Comparison of ENCODE assay signal across 11 mouse cellular contexts in genomic region chr14:120312661-120313406, GRCm38 (mm10). TPM values are rescaled to one million over a fixed set of nuclear protein-coding genes. Genes with fewer than 3 reads are reported as not detected.
DNase-seq lines count a peak whose midpoint lies in the region; ATAC-seq and TF ChIP-seq lines count a peak whose summit lies in the region.
"Had no signal": no experiment of that assay in that cellular context is flagged by ENCODE, and none has a peak within 500 bp of the region (broad histone marks: within the 10 kb centered on the region; RNA-seq: fewer than 3 reads in every experiment).

No protein-coding gene starts in this region.

- no peak overlapping the region for H3K4me3 ChIP-seq in heart, embryonic 16.5 days (ENCODE audit: low read length)
- H3K4me3 ChIP-seq in embryonic facial prominence, embryonic 11.5 days (ENCODE audit: low read depth, low read length): no peak overlapping the region
- no peak overlapping the region for H3K4me3 ChIP-seq in limb, embryonic 14.5 days (replicated peaks; ENCODE audit: low read length)
- H3K4me3 ChIP-seq in small intestine, adult 2 months (ENCODE audit: low read depth, low read length): peak overlapping the region; percentile 2; the same call in 1 of the 2 replicates
- H3K4me3 ChIP-seq in kidney, embryonic 16.5 days (ENCODE audit: low read length): no peak overlapping the region
- H3K4me3 ChIP-seq: layer of hippocampus, adult 2 months; midbrain, embryonic 10.5 days had no signal

- no peaks in the 10 kb centered on the region for H3K27me3 ChIP-seq in heart, embryonic 16.5 days (ENCODE audit: control insufficient read depth, insufficient read depth, low read length)
- no peaks in the 10 kb centered on the region for H3K27me3 ChIP-seq in embryonic facial prominence, embryonic 11.5 days (ENCODE audit: control insufficient read depth, insufficient read depth, low read length)
- no peaks in the 10 kb centered on the region for H3K27me3 ChIP-seq in limb, embryonic 14.5 days (ENCODE audit: control insufficient read depth, insufficient read depth, low read length)
- H3K27me3 ChIP-seq in small intestine, adult 2 months (ENCODE audit: control insufficient read depth, insufficient read depth, low read length): no peaks in the 10 kb centered on the region
- no peaks in the 10 kb centered on the region for H3K27me3 ChIP-seq in kidney, embryonic 16.5 days (ENCODE audit: insufficient read depth, low read length)

- TF ChIP-seq POLR2A in limb, embryonic 14.5 days (IDR thresholded peaks at IDR 0.05; ENCODE audit: borderline replicate concordance, extremely low read depth, insufficient read depth, insufficient read length): no peak
- no peak for TF ChIP-seq POLR2A in small intestine, adult 2 months (IDR thresholded peaks at IDR 0.05; ENCODE audit: low read depth, low read length)

- DNase-seq in heart, adult 9 months (ENCODE audit: low spot score in 2 of 2): no peak
- DNase-seq in embryonic facial prominence, embryonic 11.5 days (ENCODE audit: low spot score): no peak
- peak; percentile 77 for DNase-seq in limb, embryonic 14.5 days (ENCODE audit: low spot score)
- DNase-seq in natural killer cell, adult 2 months (ENCODE audit: low spot score in 2 of 2): no peak
- DNase-seq in kidney, adult 9 months: no peak

- H3K4me1 ChIP-seq in heart, embryonic 16.5 days (ENCODE audit: control insufficient read depth, insufficient read depth, low read length): peaks cover 63% of the 10 kb centered on the region
- H3K4me1 ChIP-seq in embryonic facial prominence, embryonic 11.5 days (ENCODE audit: control insufficient read depth, insufficient read depth, low read length): no peaks in the 10 kb centered on the region
- H3K4me1 ChIP-seq in limb, embryonic 14.5 days (ENCODE audit: control insufficient read depth, insufficient read depth, low read length): peaks cover 39% of the 10 kb centered on the region
- peaks cover 40% of the 10 kb centered on the region for H3K4me1 ChIP-seq in small intestine, adult 2 months (ENCODE audit: control insufficient read depth, insufficient read depth, insufficient read length, low read length)
- H3K4me1 ChIP-seq in kidney, embryonic 16.5 days (ENCODE audit: insufficient read depth, low read length): peaks cover 33% of the 10 kb centered on the region

- H3K4me2 ChIP-seq in heart, embryonic 16.5 days (ENCODE audit: low read depth, low read length): no peak overlapping the region
- no peak overlapping the region for H3K4me2 ChIP-seq in embryonic facial prominence, embryonic 11.5 days (ENCODE audit: low read depth, low read length)
- H3K4me2 ChIP-seq in limb, embryonic 14.5 days (replicated peaks; ENCODE audit: low read depth, low read length, severe bottlenecking): no peak overlapping the region
- H3K4me2 ChIP-seq in kidney, embryonic 16.5 days (replicated peaks; ENCODE audit: low read depth, low read length): no peak overlapping the region

- 0 out of 2 replicates have a peak, but pooled peaks have one; percentile 26 for TF ChIP-seq CTCF in small intestine, adult 2 months (IDR thresholded peaks at IDR 0.05; ENCODE audit: extremely low read depth, insufficient read length, insufficient replicate concordance, low read depth, low read length)

- no peaks in the 10 kb centered on the region for H3K9me3 ChIP-seq in heart, embryonic 16.5 days (replicated peaks; ENCODE audit: control insufficient read depth, low read length)
- no peaks in the 10 kb centered on the region for H3K9me3 ChIP-seq in embryonic facial prominence, embryonic 11.5 days (replicated peaks; ENCODE audit: control insufficient read depth, low read length)
- no peaks in the 10 kb centered on the region for H3K9me3 ChIP-seq in limb, embryonic 14.5 days (ENCODE audit: control insufficient read depth, low read length)
- no peaks in the 10 kb centered on the region for H3K9me3 ChIP-seq in kidney, embryonic 16.5 days (ENCODE audit: low read length)
- H3K9me3 ChIP-seq: midbrain, embryonic 10.5 days had no signal

- H3K36me3 ChIP-seq in heart, embryonic 16.5 days (ENCODE audit: control insufficient read depth, insufficient read depth): peaks cover 5% of the 10 kb centered on the region; the same call in 1 of the 2 replicates
- H3K36me3 ChIP-seq in embryonic facial prominence, embryonic 11.5 days (replicated peaks; ENCODE audit: control insufficient read depth, insufficient read depth, low read depth, low read length): no peaks in the 10 kb centered on the region
- H3K36me3 ChIP-seq in limb, embryonic 14.5 days (ENCODE audit: control insufficient read depth, insufficient read depth, low read length): peaks cover 28% of the 10 kb centered on the region
- no peaks in the 10 kb centered on the region; the same call in 1 of the 2 replicates for H3K36me3 ChIP-seq in small intestine, adult 2 months (ENCODE audit: control insufficient read depth, insufficient read depth, low read length)
- peaks cover 8% of the 10 kb centered on the region; the same call in 1 of the 2 replicates for H3K36me3 ChIP-seq in kidney, embryonic 16.5 days (ENCODE audit: insufficient read depth, low read length)
- H3K36me3 ChIP-seq: midbrain, embryonic 10.5 days had no signal

- 51% methylated on average over 12 of the region's 12 CpGs for WGBS in heart, embryonic 16.5 days
- WGBS in embryonic facial prominence, embryonic 11.5 days: 86% methylated on average over 12 of the region's 12 CpGs
- WGBS in limb, embryonic 14.5 days: 64% methylated on average over 12 of the region's 12 CpGs
- 24% methylated on average over 12 of the region's 12 CpGs for WGBS in small intestine, adult 2 months
- WGBS in kidney, embryonic 16.5 days: 75% methylated on average over 12 of the region's 12 CpGs

- ATAC-seq in heart, embryonic 16.5 days (replicated peaks; ENCODE audit: extremely low read depth, insufficient read depth, low FRiP score): no peak; the same call in 1 of the 2 replicates
- ATAC-seq in embryonic facial prominence, embryonic 11.5 days (replicated peaks; ENCODE audit: insufficient number of reproducible peaks, low FRiP score, low TSS enrichment, low read depth): 0 out of 2 replicates have a peak, but pooled peaks have one; percentile 35
- peak; percentile 48 for ATAC-seq in limb, embryonic 14.5 days (ENCODE audit: low FRiP score, low read depth)
- no peak for ATAC-seq in kidney, embryonic 16.5 days (ENCODE audit: low FRiP score, low TSS enrichment)
- ATAC-seq: forebrain, embryonic 14.5 days had no signal

- peak overlapping the region; percentile 60 for H3K27ac ChIP-seq in heart, embryonic 16.5 days (ENCODE audit: low read length)
- no peak overlapping the region for H3K27ac ChIP-seq in embryonic facial prominence, embryonic 11.5 days (replicated peaks; ENCODE audit: low read depth, low read length)
- peak overlapping the region; percentile 38; the same call in 1 of the 2 replicates for H3K27ac ChIP-seq in limb, embryonic 14.5 days (replicated peaks; ENCODE audit: low read depth, low read length)
- H3K27ac ChIP-seq in small intestine, adult 2 months (ENCODE audit: insufficient read depth, low read depth, low read length): peak overlapping the region; percentile 95
- H3K27ac ChIP-seq in kidney, embryonic 16.5 days (ENCODE audit: low read length): no peak overlapping the region
- H3K27ac ChIP-seq: layer of hippocampus, adult 2 months had no signal

- peak overlapping the region; percentile 38; the same call in 1 of the 2 replicates for H3K9ac ChIP-seq in heart, embryonic 16.5 days (ENCODE audit: low read length)
- no peak overlapping the region for H3K9ac ChIP-seq in embryonic facial prominence, embryonic 11.5 days (replicated peaks; ENCODE audit: low read length)
- no peak overlapping the region for H3K9ac ChIP-seq in limb, embryonic 14.5 days (ENCODE audit: low read depth, low read length, severe bottlenecking)
- H3K9ac ChIP-seq in kidney, embryonic 16.5 days (replicated peaks; ENCODE audit: low read length): no peak overlapping the region

RNA-seq across cellular contexts. Expression of gene Mbnl2, which starts 37.4 kb away (rescaled TPM):
- polyA plus RNA-seq in heart, embryonic 16.5 days (2015; fragmentation: Nextera tagmentation; extraction: Ambion mirVana): 129 and 142 TPM in 2 replicates
- 74.3 and 76.0 TPM in 2 replicates for polyA plus RNA-seq in embryonic facial prominence, embryonic 11.5 days (2014; fragmentation: Nextera tagmentation; extraction: Ambion mirVana)
- polyA plus RNA-seq in limb, embryonic 14.5 days (2012; rRNA removed): 109 and 116 TPM in 2 replicates
- polyA plus RNA-seq in limb, embryonic 14.5 days (2014; fragmentation: Nextera tagmentation; extraction: Ambion mirVana): 160 and 161 TPM in 2 replicates
- polyA plus RNA-seq in small intestine, adult 2 months (2012; rRNA removed): 29.8 and 41.7 TPM in 2 replicates
- 103 and 106 TPM in 2 replicates for polyA plus RNA-seq in kidney, embryonic 16.5 days (2015; fragmentation: Nextera tagmentation; extraction: Ambion mirVana)

Comparison
In these comparisons a context has a peak if more than half of its experiments do, and no peak if none do; other contexts are left out.
1. ATAC-seq: peak in embryonic facial prominence, embryonic 11.5 days (single experiment) and limb, embryonic 14.5 days (single experiment); none in heart, embryonic 16.5 days (single experiment) and kidney, embryonic 16.5 days (single experiment).
2. H3K27ac ChIP-seq: peak in heart, embryonic 16.5 days (single experiment), limb, embryonic 14.5 days (single experiment) and small intestine, adult 2 months (single experiment); none in embryonic facial prominence, embryonic 11.5 days (single experiment) and kidney, embryonic 16.5 days (single experiment).